Mouse (Mus musculus) bone marrow macrophage, adult 2 months (primary cell): ENCODE measurements around the gene Olfr419. TPM values are rescaled to one million over a fixed set of nuclear protein-coding genes. Genes with fewer than 3 reads are reported as not detected.

Experiments
- H3K27ac ChIP-seq: 2 replicates; pipeline ENCODE4 v1.5.1; 2012; ENCODE audit warnings: low read depth, low read length; ENCODE audit not compliant: insufficient read depth
- H3K4me1 ChIP-seq: 2 replicates; pipeline ENCODE4 v1.6.1; 2012; ENCODE audit warnings: low read length; ENCODE audit not compliant: control insufficient read depth, insufficient read depth
- H3K4me3 ChIP-seq: 2 replicates; pipeline ENCODE4 v1.5.1; 2012; ENCODE audit warnings: mild to moderate bottlenecking, low read length, moderate library complexity; ENCODE audit not compliant: insufficient read depth
- CTCF ChIP-seq: IDR thresholded peaks from 2 replicates; pipeline ENCODE4 v1.5.1; 2012; ENCODE audit warnings: low read depth, mild to moderate bottlenecking, low read length, moderate library complexity
- POLR2A ChIP-seq: IDR thresholded peaks from 2 replicates; pipeline ENCODE4 v1.6.1; 2012; ENCODE audit warnings: mild to moderate bottlenecking, low read depth, low read length, borderline replicate concordance
- polyA plus RNA-seq: library from polyadenylated mRNA; stranded (reverse); fragments of >200 nt; gene quantifications from 2 replicates; pipeline ENCODE4 v1.2.4, GENCODE M21; 2012; ENCODE audit not compliant: missing spikeins, insufficient read depth, insufficient read length

Gene Olfr419
- polyA plus RNA-seq: not detected in 2 replicates

DNA sequence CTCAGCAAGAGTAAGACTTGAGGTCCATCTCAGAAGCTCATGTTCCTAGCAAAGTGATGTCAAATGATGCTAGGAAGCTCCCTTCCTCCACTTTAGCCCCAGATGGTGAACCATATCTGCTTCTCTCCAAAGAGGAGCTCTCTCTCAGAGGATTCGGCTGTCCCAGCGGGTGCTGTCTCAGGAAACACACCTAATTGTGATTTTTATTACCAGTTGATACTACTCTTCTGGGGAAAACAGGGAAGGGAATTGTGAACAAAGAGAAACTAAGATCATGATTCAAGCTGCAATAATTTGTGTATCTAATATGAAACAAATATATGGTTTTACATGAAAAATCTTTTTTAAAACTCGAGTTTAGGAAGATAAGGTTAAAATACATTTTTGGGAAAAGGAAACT, at the start of gene Olfr419:
Olfr419 (minus strand) TSS at position 101 of the 400 bp plus-strand sequence.
- Histone ChIP-seq H3K27ac (no peak within 1 kb of the TSS), H3K4me3 (no peak within 1 kb of the TSS), H3K4me1 (no peaks in the 10 kb centered on the region)
- TF ChIP-seq POLR2A: no peak
- TF ChIP-seq CTCF: no peak

DNA sequence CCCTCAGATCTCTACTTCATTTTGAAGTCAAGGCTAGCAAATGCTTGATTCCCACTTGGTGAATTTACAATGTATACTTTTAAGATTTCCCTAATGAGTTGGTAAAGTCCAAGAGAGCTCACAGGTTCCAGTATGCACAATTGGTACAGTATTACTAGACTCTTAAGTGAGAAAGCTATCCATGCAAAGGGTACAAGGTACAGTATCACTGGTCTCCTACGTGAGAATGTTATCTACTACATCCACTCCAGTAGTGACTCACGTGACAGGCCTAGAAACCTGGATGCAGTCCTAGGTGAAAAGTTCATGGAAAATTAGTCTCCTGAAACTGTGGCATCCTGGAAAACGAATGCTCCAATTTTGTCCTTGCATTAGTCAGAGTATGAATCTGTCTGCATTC, 18.8 kb upstream of the Olfr419 start:
- no peak for TF ChIP-seq CTCF
- no peak for TF ChIP-seq POLR2A
- Histone ChIP-seq H3K4me3 (no peak overlapping the region), H3K4me1 (no peaks in the 10 kb centered on the region), H3K27ac (no peak overlapping the region)

DNA sequence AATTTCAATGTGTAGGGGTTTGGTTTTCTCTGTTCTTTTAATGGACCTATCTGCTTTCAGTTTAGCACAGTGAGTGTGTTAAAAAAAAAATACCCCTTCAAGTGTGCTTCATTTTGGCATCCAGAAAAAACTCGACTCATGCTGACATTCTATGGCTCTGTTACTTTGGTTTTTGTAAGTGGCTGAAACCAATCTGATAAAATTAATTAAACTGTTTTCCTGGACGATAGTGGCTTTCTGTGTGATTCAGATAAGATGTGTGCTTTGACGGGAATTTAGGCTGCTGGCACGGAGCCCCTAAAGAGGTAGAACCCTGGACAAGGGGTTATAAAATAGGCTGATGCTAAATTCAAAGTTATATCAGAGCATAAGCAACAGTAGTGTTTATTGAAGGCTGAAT, 17.3 kb upstream of the Olfr419 start:
- Histone ChIP-seq H3K27ac (no peak overlapping the region), H3K4me3 (no peak overlapping the region), H3K4me1 (no peaks in the 10 kb centered on the region)
- TF ChIP-seq POLR2A (no peak), CTCF (no peak)

DNA sequence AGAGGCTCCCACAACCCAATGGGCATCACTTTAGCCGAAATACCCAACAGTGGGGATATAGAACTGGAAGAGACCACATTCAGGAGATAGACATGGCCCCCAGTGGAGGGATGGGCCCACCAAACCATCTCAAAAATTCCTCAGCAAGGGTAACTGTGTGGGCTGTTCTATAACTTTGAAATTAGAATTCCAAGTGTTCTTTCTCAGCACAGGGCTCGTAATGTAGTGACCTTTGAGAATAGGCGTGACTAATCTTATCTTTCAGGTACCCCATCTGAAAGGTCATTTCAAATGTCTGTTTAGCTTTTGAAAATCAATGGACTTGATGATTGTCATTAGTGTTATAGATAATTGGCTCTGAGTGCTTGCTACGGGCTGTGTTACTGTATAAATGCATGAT, 16.0 kb upstream of the Olfr419 start:
- Histone ChIP-seq H3K4me1 (no peaks in the 10 kb centered on the region), H3K27ac (no peak overlapping the region), H3K4me3 (no peak overlapping the region)
- TF ChIP-seq POLR2A (no peak), CTCF (no peak)

DNA sequence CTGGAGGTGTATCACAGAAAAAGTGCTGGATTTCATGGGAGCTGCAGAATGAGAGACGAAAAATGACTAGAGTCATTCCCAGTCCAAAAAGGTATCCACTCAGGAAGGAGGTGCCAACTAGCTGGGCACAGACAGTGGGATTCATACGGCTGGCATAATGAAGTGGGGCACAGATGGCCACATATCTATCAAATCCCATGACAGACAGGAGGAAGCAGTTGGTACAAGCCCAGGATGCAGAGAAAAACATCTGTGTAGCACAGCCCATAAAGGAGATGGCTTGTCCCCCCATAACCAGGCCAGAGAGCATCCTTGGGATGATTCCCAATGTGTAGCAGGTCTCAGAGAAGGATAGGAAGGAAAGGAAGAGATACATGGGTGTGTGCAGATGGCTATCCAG, 1.5 kb downstream of the Olfr419 start:
- TF ChIP-seq CTCF (no peak), POLR2A (no peak)
- Histone ChIP-seq H3K4me3 (no peak overlapping the region), H3K4me1 (no peaks in the 10 kb centered on the region)

DNA sequence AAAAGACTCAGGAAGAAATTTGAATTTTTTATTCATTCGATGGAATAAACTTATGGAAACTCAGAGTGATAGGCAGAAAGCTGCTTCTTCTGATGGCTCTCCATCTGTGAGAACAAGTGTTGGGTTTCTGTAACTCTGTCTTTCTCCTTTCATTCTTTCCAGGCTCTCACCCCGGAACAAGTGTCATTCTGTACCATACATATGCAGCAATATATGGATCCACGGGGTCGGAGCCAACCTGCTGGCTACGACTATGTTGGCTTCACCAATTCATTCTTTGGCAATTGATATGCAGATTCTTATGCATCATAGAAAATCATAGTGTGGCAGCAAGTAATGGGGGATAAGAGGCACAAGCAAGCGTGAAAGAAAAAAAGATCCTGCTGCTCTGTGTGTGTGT, 4.7 kb downstream of the Olfr419 start:
- TF ChIP-seq CTCF: no peak
- no peak for TF ChIP-seq POLR2A
- Histone ChIP-seq H3K4me1 (no peaks in the 10 kb centered on the region), H3K27ac (no peak overlapping the region), H3K4me3 (no peak overlapping the region)

More for the DNA sequence above, 1.5 kb downstream of the Olfr419 start:
- H3K27ac ChIP-seq: no peak overlapping the region

DNA sequence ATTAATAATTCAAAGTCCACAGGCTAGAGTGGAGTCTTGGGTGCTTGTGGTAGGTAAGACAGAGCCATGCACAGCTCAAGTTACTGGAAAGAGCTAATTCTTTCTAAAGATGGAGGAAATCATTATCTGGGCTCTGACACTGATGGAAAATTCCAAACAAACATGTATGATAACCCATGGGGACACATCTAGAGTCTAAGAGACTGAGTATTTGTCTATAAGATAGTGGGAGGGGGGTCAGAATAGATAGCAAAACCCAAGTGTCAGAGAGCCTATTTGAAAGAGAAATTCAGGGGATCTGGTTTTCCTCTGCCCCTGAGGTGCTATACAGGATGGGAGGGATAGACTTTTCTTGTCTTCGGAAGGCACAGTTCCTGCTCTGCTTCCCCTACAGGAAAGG, 5.8 kb downstream of the Olfr419 start:
- Histone ChIP-seq H3K27ac (no peak overlapping the region), H3K4me3 (no peak overlapping the region), H3K4me1 (no peaks in the 10 kb centered on the region)
- TF ChIP-seq CTCF: no peak
- TF ChIP-seq POLR2A: no peak

DNA sequence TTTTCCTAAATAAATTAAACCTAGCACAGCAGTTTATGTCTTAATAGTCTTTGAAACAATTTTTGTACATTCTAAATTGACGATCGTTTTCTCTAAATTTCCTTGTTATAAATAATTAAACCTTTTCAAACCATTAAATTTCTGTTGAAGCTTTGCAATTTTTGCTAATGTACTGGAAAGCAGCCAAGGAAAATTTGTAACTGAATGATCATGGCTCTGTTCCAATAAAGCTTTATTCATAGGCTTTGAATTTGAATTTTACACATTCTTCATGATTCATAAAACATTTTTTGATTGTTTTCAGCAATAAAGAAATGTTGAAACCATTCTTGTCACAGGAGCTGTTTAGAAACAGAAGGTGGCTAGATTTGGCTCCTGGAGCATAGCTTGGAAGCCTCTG, 7.2 kb downstream of the Olfr419 start:
- Histone ChIP-seq H3K4me1 (no peaks in the 10 kb centered on the region), H3K4me3 (no peak overlapping the region), H3K27ac (no peak overlapping the region)
- no peak for TF ChIP-seq CTCF
- TF ChIP-seq POLR2A: no peak

DNA sequence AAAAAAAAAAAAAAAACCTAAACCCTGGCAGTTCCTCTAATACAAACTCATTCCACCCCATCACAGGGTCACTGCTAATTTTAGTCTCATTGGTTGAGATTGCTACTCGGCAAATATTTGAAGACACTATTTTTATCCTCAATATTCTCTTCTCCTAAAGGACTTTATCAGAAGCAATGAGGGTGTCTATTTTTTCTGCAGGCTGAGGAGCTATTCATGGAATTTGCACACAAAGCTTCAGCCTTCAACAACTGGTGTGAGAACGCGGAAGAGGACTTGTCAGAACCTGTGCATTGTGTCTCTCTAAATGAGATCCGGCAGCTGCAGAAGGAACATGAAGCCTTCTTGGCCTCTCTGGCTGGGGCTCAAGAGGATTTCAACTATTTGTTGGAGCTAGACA, 11.9 kb downstream of the Olfr419 start:
- H3K27ac ChIP-seq: no peak overlapping the region
- TF ChIP-seq CTCF (no peak), POLR2A (no peak)

DNA sequence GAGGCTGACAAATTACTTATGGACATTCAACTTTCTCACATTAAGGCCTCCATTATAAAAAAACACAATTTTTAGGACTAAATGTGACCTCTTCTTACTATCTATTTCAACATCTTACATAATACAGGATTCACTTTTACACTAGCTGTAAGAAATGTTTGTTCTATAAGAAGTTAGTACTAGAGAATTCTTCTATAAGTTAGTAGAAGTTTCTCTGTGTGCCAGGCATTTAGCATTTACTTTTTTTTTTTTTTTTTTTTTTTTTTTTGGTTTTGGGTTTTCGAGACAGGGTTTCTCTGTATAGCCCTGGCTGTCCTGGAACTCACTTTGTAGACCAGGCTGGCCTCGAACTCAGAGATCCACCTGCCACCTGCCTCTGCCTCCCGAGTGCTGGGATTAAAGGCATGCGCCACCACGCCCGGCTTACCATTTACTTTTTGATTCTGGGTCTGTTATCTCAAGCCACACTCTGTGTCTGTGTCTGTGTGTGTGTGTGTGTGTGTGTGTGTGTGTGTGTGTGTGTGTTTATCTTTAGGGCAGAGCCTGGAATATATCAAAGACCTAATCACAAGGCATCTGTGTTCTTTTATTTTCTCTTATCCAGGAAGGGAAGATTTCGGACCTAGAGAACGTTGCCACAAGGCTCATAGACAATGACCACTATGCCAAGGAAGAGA, 35.2 kb downstream of the Olfr419 start:
- no peak overlapping the region for H3K27ac ChIP-seq
- no peaks in the 10 kb centered on the region for H3K4me1 ChIP-seq
- TF ChIP-seq CTCF (no peak), POLR2A (no peak)
- H3K4me3 ChIP-seq: no peak overlapping the region

More for the DNA sequence above, 11.9 kb downstream of the Olfr419 start:
- H3K4me3 ChIP-seq: no peak overlapping the region
- H3K4me1 ChIP-seq: peaks cover 10% of the 10 kb centered on the region
